9 mouse cellular contexts compared by ENCODE assay signal in genomic region chrX:49306659-49307058, GRCm38 (mm10). TPM values are rescaled to one million over a fixed set of nuclear protein-coding genes. Genes with fewer than 3 reads are reported as not detected.
A peak's percentile ranks its signal among the peaks of the same experiment; 100 is the strongest.
DNase-seq lines count a peak whose midpoint lies in the region; ATAC-seq lines count a peak whose summit lies in the region.
"Had no signal": no experiment of that assay in that cellular context is flagged by ENCODE, and none has a peak within 500 bp of the region (broad histone marks: within the 10 kb centered on the region; RNA-seq: fewer than 3 reads in every experiment).

No protein-coding gene starts in this region.

- ATAC-seq in monocyte, adult 5-6 weeks (replicated peaks; ENCODE audit: insufficient number of reproducible peaks, low FRiP score, low TSS enrichment, poor library complexity, severe bottlenecking), result no peak
- no peak for ATAC-seq in kidney, embryonic 14.5 days (ENCODE audit: low FRiP score, low TSS enrichment)

- no peaks in the 10 kb centered on the region for H3K27me3 ChIP-seq in kidney, embryonic 14.5 days (ENCODE audit: control insufficient read depth, insufficient read depth, low read length)
- H3K27me3 ChIP-seq: heart, embryonic 13.5 days had no signal

- WGBS in kidney, embryonic 14.5 days, result 21% methylated on average over 5 of the region's 5 CpGs

- H3K4me3 ChIP-seq in kidney, embryonic 14.5 days (ENCODE audit: low read length), result no peak overlapping the region
- H3K4me3 ChIP-seq: heart, embryonic 13.5 days had no signal

- no peak overlapping the region for H3K27ac ChIP-seq in kidney, embryonic 14.5 days (ENCODE audit: low read depth, low read length)
- H3K27ac ChIP-seq: heart, embryonic 13.5 days had no signal

- intact Hi-C loops in left cerebral cortex, postnatal 25 days (cut with DNase I), result loop anchor here (5.0 to 10.0 kb wide), 3 partner anchors 409 to 622 kb away; no protein-coding TSS in a partner anchor
- intact Hi-C loops in left cerebral cortex, postnatal 36 days (cut with DNase I), result loop anchor here (5.0 to 10.0 kb wide), 2 partner anchors 409 to 622 kb away; no protein-coding TSS in a partner anchor

- H3K9me3 ChIP-seq in kidney, embryonic 14.5 days (ENCODE audit: control insufficient read depth, low read length), result no peaks in the 10 kb centered on the region
- H3K9me3 ChIP-seq: heart, embryonic 13.5 days had no signal

- H3K9ac ChIP-seq in kidney, embryonic 14.5 days (ENCODE audit: low read depth, low read length), result no peak overlapping the region
- H3K9ac ChIP-seq: heart, embryonic 13.5 days had no signal

- H3K4me2 ChIP-seq in kidney, embryonic 14.5 days (replicated peaks; ENCODE audit: low read depth, low read length), result no peak overlapping the region
- H3K4me2 ChIP-seq: heart, embryonic 13.5 days had no signal

- peak; percentile 24 to 27 for DNase-seq in cerebellum, postnatal 14 days
- no peak for DNase-seq in cerebellum, adult 9-10 months
- DNase-seq in left cerebral cortex, postnatal 25 days (ENCODE audit: low spot score in 2 of 2), result peak; percentile 5 to 6
- no peak for DNase-seq in left cerebral cortex, postnatal 36 days (ENCODE audit: low spot score in 2 of 2)
- DNase-seq in adipocyte (ENCODE audit: low spot score), result peak; percentile 54
- DNase-seq in lung, postnatal 14 days, result peak; percentile 15

- no peaks in the 10 kb centered on the region for H3K4me1 ChIP-seq in kidney, embryonic 14.5 days (ENCODE audit: control insufficient read depth, insufficient read depth, low read length)
- H3K4me1 ChIP-seq: heart, embryonic 13.5 days had no signal

- H3K36me3 ChIP-seq in kidney, embryonic 14.5 days (ENCODE audit: control insufficient read depth, insufficient read depth, low read length), result no peaks in the 10 kb centered on the region
- H3K36me3 ChIP-seq: heart, embryonic 13.5 days had no signal

RNA-seq across cellular contexts. Expression of gene Enox2, which starts 18.6 kb away (rescaled TPM):
- total RNA-seq in left cerebral cortex, postnatal 25 days (2021), result 10 to 100 TPM in 1 of 2 experiments, 1 to 10 TPM in 1; 9.1 to 11.1 TPM
- 10 to 100 TPM in 1 of 2 experiments, 1 to 10 TPM in 1; 8.9 to 10.0 TPM for total RNA-seq in left cerebral cortex, postnatal 36 days (2021)
- total RNA-seq in monocyte, adult 5-6 weeks (2017), result 17.8 to 25.5 TPM (median 20.2 TPM) in 3 replicates
- polyA plus RNA-seq in kidney, embryonic 14.5 days (2014; fragmentation: Nextera tagmentation; extraction: Ambion mirVana), result 6.6 and 8.2 TPM in 2 replicates

Comparison
In these comparisons a context has a peak if more than half of its experiments do, and no peak if none do; other contexts are left out.
1. DNase-seq: peak in cerebellum, postnatal 14 days (2 of 2), left cerebral cortex, postnatal 25 days (2 of 2), adipocyte (single experiment) and lung, postnatal 14 days (single experiment); none in cerebellum, adult 9-10 months (single experiment) and left cerebral cortex, postnatal 36 days (0 of 2).